Mouse (Mus musculus): ENCODE results near the gene Ptpn20.

Gene Ptpn20

DNA sequence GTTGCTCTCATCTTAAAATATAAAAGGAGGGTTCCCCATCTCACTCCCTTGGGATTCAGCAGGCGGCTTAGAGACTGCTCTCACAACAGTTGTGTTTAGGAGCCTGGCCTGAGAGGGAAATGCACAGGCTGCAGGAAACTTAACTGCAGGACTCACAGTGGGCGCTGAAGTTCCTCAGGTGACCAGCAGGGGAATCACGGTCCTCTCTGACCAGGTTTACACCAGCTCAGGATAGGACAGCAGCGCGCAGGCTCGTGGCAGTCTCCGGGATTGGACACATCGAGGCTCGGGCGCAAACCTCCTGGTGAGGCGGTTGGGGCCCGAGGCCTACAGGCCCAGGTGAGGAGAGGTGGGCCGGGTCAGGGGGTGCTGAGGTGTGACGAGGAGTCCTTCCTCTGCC is at the start of gene Ptpn20:
TSS of gene Ptpn20 (plus strand) at position 257 of the 400 bp plus-strand sequence.
- peak; percentile 34 for DNase-seq (ENCODE audit: low read depth, low spot score)

DNA sequence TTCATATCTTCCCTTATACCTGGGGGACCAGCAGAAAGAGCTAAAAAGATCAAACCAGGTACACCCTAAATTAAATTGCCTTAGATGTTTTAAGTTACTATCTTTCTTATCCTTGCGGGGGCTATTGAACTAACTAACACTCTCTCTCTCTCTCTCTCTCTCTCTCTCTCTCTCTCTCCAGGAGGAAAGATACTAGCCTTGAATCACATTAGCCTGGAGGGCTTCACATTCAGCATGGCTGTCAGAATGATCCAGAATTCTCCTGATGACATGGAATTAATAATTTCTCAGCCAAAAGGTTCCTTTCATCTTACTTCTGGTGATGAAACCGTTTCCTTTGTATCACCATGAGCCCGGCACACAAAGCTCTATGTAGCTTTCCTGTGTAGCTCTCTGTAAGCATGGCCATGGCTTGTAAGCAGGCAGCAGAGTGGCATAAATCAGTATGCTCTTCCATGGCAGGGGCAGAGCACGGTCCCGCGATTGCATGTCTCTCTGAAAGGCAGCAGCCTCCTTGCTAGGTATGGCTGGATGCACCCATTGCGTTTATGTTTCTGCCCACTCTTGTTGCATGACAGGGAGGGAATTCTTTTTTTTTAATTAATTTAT is 49.3 kb upstream of the Ptpn20 start:
- DNase-seq (ENCODE audit: low read depth, low spot score): no peak

DNA sequence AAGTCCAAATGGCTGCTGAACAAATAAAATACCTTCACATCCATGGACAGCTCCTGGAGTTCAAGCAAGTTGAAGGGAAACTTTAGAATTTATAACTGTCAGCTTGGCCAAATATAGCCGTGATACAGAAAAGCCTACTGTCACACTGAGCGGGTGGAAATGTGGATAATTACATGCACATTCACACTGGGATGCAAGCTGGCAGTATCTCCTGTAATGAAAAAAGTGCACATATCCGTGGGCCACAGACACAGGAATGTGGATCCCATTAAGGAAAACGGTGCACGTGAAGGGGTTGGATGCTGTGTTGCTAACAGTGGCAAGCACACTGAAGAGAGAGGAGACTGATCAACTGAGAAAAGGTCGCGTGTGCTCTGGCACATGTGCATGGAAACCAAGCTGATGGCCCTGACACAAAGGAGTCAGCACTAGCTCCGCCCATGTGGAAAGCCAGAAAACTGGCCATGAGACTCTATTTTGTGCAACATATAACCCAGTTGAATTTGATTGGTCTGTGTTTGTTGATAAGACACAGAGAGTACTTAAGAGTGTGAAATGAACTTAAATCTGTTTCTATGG is 43.4 kb upstream of the Ptpn20 start:
- DNase-seq (ENCODE audit: low read depth, low spot score): no peak

DNA sequence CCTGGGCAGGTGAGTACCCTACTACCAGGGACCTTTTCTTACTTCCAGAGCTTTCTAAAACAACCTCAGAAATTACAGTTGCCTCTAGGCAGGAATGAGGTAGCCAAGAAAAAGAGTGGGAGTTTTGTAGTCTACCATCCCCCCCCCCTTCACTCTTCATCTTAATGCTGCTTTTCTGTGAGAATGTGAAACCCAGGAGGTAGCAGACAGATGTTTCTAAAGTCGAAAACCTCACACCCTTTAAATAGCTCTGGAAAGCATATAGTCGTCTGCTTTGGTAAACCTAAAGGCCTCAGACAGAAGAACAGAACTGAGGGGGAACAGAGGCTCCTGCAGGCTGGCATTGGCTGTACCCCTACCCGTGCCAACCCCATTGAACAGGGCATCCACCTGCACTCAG is 40.4 kb upstream of the Ptpn20 start:
- no peak for DNase-seq (ENCODE audit: low read depth, low spot score)

DNA sequence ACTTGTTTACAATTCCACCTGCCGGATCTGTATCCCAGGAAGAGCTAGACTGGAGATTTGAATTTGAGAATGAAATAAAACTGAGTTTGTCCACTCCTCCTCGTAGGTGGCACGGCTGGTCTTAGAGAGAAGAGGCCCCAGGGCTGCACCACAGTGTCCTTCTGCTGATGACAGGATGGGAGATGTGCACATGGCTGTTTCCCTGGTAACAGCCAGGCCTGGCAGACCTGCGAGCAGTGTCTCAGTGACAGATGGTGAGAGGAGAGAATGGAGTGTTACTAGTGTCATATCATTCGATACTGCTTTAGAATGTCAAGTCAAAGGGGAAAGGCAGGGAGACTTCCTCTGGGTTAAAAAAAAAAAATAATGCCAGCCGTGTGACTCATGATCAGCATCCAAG is 39.2 kb upstream of the Ptpn20 start:
- DNase-seq (ENCODE audit: low read depth, low spot score): no peak

DNA sequence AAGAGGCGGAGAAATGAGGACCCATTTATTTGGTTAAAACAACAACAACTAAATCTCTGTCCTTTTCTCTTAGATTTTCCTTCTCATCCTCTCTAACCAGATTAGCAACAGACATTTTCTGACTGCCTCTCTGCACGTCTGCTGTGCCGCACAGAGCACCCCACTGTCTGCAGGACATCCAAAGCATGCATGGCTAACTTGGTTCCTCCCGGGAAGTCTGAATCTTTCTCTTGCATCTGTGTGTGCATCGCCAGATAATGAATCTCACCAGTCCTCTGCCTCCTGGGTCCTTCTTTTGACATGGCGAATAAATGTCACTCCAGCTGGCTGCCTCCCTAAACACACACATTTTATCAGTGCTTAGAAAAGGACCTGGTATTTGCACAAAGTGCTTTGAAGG is 18.3 kb upstream of the Ptpn20 start:
- no peak for DNase-seq (ENCODE audit: low read depth, low spot score)

DNA sequence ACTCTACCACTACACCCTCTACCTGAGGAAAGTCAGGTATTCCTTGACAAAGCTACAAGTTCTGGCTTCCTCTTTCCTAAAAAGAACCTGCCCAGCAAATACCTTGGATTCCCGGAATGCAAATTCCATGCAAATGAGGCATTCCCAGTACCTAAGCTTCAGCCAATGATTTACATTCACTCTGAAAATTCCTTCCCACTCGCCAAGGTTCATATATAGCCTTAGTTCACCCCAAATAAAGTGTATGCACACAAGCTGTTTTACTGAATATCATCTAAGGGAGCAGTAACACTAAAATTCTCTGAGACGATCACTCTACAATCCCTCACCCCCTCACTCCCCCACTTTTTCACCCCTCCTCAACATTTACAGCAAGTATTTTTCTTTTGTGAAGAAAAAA is 15.4 kb upstream of the Ptpn20 start:
- DNase-seq (ENCODE audit: low read depth, low spot score): no peak

DNA sequence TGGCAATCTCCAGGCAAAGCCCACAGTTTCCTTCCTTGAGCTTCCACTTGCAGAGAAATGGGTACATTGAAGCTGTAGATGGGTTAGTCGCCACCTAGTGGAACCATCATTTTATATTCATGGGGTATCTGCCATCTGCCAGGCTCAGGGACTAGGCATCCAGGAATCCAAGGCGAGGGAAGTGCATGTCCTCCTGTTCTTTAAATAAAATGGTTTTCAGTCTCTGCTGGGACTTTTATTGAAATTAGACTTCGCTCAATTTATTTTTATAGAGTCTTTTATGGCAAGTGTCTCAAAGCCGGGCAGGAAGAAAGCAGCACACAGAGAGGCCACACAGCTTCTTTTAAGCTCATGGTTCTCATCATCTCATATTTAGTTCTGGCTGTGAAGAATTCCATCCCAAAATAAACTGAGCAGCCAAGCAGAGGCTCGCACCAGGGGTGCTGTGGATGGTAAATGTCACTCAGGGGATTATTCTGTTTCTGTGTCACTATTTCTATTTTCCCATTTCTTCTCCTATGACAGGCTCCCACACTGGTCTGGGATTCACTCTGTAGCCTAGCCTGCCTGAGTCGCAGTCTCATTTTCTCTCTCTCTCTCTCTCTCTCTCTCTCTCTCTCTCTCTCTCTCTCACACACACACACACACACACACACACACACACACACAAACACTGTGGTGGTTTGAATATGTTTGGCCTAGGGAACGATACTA is 9.1 kb upstream of the Ptpn20 start:
- DNase-seq (ENCODE audit: low read depth, low spot score): peak; percentile 29

DNA sequence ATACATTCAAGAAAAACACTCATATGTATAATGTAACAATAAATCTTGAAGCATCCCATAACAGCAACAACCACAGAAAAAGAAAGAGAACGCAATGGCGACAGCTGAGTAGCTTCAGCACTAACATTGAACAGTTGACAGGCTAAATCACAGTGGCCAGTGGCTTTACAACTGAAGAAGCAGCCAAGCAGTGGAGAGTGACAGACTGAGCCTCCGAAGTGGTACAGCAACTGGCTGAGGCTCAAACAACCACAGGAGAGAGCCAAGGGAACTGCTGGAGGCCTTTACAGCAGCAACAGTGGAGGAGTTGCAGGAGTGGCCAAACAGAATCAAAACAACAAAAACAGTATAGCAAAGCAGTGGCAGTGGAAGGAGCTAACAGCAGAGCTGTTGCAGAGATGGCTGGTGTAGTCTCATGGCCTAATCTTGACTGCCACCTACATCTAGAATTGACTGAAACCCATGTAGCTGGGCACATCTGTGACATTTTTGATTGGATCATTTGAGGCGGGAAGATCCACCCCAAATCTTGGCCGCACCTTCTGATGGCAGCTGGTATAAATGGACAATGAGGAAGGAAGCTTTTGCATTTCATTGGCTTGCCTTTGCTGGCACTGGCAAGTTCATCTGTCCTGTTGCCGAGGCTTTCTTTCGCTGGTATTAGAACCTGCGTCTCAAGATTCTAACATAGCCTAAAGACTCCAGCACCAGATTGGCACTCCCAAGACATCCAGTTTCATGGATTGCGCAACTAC is 9.5 kb downstream of the Ptpn20 start:
- DNase-seq (ENCODE audit: low read depth, low spot score): no peak

DNA sequence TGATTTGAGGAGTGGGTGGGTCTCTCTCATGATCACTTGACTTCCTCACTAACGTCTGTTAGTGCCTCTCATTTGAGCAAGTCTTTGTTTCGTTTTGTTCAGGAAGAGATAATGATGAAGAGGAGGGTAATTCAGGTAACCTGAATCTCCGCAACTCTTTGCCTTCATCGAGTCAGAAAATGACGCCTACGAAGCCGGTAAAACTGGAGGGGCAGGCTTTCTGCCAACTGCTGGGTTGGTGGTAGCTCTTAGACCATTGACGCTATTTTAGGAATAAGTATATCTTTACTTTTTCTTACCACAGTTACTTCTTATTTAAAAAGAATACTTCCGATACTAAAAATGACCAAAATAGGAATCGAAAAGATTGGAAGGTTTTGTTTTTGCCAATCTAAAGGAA is 18.4 kb downstream of the Ptpn20 start:
- no peak for DNase-seq (ENCODE audit: low read depth, low spot score)

DNA sequence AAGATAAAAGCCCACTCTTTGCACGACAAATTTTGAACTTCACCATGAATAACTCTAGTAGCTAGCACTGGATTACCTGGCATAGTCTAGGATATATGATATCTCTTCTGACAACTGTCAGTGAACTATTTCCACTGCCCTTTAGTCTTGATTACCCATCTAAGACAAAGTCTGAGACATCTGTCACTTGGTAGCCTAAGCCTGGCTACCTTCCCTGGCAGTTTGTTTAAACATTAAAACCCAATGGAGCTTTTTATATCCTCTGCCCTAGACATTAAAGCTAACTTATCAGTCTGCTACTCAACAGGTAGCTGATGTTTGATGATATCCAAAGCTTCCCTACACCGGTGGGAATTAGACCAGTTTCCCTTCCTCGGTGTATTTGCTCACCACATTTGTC is 36.0 kb downstream of the Ptpn20 start:
- DNase-seq (ENCODE audit: low read depth, low spot score): no peak

DNA sequence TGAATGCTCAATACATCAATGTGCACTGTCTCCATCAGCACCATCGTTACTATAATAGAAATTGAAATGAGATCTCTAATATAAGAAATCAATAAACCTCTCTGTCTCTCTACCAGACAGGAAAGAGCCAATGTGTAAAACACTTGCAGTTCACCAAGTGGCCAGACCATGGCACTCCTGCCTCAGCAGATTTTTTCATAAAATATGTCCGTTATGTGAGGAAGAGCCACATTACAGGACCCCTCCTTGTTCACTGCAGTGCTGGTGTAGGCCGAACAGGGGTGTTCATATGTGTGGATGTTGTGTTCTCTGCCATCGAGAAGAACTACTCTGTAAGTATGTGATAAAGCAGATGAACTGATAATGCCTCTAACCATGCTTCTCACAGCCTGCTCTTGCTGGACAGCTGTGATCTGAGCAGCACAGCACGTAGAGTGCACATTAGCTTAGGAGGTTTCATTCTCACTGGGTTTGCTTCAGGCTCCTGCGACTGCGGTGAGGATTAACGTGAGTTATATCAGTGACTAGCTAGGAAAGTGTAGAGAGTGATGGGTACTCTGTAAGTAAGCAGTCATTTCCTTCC is 43.9 kb downstream of the Ptpn20 start:
- DNase-seq (ENCODE audit: low read depth, low spot score): peak; percentile 25

DNA sequence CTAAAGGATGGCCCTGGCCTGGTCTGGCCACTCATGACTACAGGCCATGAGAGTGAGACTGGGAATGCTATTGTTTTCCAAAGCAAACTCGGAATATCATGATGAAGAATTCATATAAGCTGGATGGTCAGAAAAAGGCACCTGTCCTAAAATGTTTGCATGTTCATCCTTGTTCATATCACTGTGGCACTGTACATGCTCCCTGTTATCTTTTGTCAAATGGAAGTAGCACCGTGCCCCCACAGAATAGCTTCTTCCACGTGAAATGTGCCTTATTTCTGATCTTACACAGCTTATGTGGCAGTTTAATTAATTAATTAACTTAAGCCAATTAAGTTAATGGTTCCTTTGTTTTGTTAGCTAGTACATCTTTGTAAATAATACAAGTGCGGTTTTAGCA is 45.3 kb downstream of the Ptpn20 start:
- no peak for DNase-seq (ENCODE audit: low read depth, low spot score)

DNA sequence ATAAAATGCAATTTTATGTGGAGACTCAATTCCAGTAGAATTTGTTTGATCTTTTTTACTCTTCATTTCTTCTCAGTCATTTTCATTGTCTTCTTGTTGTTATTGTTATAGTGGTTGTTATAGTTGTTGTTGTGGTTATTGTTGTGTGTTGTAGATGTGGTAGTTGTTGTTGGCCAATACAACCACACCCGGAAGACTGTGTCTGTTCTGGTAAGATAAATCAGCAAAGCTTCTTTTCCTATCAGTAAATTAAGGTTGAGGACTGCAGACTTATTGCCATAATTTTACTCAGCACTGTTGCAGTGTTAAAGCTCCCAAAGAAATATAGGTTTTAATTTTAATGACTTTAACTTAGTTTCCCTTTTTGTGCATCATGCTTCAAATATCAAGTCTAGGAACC is 45.8 kb downstream of the Ptpn20 start:
- no peak for DNase-seq (ENCODE audit: low read depth, low spot score)

DNA sequence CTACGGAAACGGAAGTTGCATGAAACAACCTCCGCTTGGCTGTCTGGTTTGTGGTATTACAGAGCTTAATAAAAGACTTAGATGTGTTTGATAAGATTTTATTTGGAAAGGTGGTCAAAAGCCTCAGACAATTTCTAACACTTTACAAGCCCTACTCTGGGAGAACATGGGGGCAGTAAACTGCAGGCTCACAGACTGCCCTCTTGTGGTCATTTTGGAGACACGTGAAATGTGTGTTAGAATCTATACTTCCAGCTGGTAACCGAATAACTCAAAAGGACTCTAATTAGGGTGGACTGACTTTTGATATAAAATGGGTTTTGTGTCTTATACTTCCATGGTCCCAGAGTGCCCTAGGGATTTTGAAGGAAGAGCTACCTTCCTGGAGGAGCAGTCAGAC is 50.4 kb downstream of the Ptpn20 start:
- peak; percentile 30 for DNase-seq (ENCODE audit: low read depth, low spot score)

DNA sequence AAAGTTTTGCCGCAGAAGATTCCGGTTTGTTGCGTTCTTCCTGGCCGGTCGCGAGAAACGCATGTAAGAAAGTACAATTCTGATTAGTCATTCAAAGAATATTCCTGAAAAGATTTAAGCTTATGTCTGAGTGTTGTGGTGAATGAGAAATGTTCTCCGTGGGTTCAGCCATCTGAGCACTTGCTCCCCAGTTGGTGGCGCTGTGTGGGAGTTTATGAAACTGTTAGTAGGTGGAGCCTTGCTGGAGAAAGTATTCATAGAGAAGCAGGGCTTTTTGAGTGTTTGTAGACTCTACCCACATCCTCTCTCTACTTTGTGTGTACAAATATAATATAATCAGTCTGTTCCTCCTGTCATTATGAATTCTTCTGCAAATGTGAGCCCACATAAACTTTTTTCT is 61.7 kb downstream of the Ptpn20 start:
- peak; percentile 34 for DNase-seq (ENCODE audit: low read depth, low spot score)

DNA sequence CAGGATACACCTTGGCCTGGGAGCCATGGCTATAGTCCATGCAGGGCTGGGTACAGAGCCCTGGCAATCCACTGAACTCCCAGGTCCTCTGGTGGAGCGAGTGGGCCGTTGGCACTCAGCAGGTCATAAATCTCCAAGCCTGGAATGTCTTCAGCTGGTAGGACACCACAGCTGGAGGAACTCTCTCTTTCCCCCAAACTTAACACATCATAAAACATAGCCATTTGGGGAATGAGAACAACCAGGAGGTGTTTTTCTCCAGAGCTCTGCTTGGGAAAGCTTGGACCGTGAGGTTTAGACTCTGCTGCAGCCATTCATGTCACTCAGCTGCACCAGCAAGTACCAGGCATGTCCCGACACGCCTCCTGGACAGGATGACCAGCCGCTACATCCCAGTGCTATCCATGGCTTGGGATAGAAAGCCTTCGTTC is 68.5 kb downstream of the Ptpn20 start:
- DNase-seq (ENCODE audit: low read depth, low spot score): no peak

DNA sequence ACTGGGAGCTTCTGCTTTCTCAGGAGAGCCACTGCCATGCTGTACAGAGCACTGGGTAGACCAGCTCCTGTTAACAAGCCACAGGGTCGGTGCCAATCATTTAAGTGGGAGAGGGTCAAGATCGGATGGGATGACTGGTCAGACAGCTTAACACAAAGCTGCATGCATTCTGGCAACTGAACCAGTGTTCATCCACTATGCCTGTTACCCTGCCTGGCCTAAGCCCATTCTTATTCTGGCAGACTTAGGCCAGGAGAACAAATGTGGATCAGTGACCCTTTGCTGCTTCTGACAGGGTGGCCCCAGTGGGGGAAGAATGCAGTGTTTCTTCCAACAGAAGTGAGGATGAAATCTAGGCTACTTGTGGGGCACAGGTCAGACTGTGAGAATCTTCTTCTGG is 69.3 kb downstream of the Ptpn20 start:
- no peak for DNase-seq (ENCODE audit: low read depth, low spot score)

DNA sequence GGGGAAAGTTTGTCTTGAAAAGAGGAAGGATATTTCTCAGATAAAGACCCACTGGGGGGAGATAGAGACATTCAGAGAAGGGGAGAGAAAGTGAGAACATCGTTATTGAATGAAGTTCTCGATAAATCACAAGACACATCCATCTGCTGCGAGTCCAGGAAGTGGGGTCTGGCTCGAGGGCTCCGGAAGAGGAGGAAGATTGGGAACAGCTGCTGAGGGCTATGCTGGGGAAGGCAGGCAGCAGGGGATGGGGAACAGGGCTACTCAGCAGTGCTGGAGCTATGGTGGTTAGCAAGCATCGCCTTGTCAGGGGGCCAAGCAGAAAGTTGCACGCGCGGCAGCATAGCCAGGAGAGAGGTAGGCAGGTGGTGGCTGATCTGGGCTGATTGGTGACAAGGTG is 73.1 kb downstream of the Ptpn20 start:
- no peak for DNase-seq (ENCODE audit: low read depth, low spot score)

DNA sequence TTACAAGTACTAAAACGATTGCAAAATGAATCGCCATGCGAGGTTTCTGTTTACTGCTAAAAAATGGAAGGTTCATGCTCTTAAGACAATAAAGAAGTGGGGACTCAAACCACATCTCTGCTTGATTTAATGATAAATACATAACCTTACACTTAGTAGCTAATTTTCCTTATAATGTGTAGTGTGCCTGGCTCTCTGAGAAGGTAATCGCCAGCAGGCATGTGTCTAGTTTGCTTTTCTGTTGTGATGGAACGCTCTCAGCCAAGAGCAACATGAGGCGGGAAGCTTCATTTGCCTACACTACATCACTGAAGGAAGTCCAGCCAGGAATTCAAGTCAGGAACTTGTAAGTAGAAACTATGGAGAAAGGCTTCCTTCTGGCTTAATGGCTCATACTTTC is 77.3 kb downstream of the Ptpn20 start:
- DNase-seq (ENCODE audit: low read depth, low spot score): no peak

DNA sequence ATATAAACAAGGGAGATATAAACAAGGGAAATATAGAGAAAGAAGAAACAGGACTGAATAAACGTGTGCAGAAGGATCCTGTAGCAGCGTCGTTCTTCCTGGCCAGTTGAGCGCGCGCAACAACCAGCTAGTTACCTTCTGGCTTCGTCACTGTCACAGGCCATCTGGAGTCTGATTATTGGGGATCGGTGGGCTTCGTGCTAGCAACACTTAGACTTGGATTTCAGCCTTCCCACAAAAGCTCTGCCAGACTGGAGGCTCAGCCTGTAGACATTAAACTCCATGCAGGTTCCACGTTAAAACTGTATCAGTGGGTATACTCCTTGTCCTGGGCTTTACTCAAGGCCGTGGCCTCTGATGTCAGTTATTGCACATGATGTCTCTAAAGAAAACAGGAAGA is 80.9 kb downstream of the Ptpn20 start:
- no peak for DNase-seq (ENCODE audit: low read depth, low spot score)

All from A20 (cell line).